Mouse (Mus musculus) frontal cortex, adult (tissue): ENCODE results near the gene Cck.

Experiments used
- ATAC-seq: cut with Nextera tagmentation; 2 replicates; pipeline ENCODE4 v1.9.2; 2017; ENCODE audit warnings: mild to moderate bottlenecking, moderate library complexity, mixed read lengths; ENCODE audit not compliant: low TSS enrichment

Cck gene

GRCm38 (mm10) chr9:121495529-121495928 lies at the start of gene Cck:
Gene Cck (minus strand): TSS chr9:121495694.
- ATAC-seq = peak; percentile 71

- ATAC-seq = no peak
These were observed 46.0 kb upstream of the Cck start for GRCm38 (mm10) chr9:121541530-121541929.

- ATAC-seq = no peak
These were observed 37.1 kb upstream of the Cck start for GRCm38 (mm10) chr9:121532626-121533025.

- ATAC-seq = no peak
These were observed 33.3 kb upstream of the Cck start for GRCm38 (mm10) chr9:121528605-121529357.

- ATAC-seq = no peak
These were observed 30.7 kb upstream of the Cck start for GRCm38 (mm10) chr9:121526171-121526570.

GRCm38 (mm10) chr9:121520047-121520446 lies 24.6 kb upstream of the Cck start:
- ATAC-seq = peak; percentile 57; the same call in 1 of the 2 replicates

- ATAC-seq = no peak
These were observed 19.0 kb upstream of the Cck start for GRCm38 (mm10) chr9:121514462-121514861.

GRCm38 (mm10) chr9:121511911-121512310 lies 16.4 kb upstream of the Cck start:
- no peak for ATAC-seq

GRCm38 (mm10) chr9:121506478-121507180 lies 11.1 kb upstream of the Cck start:
- peak; percentile 93 for ATAC-seq

GRCm38 (mm10) chr9:121505346-121505745 lies 9.9 kb upstream of the Cck start:
- ATAC-seq = peak; percentile 69

GRCm38 (mm10) chr9:121496102-121496501 lies 608 bp upstream of the Cck start:
- peak; percentile 73 for ATAC-seq

- no peak for ATAC-seq
These were observed 1.3 kb downstream of the Cck start for GRCm38 (mm10) chr9:121494006-121494767.

GRCm38 (mm10) chr9:121491592-121492240 lies 3.8 kb downstream of the Cck start:
- ATAC-seq = no peak

GRCm38 (mm10) chr9:121487216-121487615 lies 8.3 kb downstream of the Cck start:
- peak; percentile 71 for ATAC-seq

GRCm38 (mm10) chr9:121479453-121479852 lies 16.0 kb downstream of the Cck start:
- ATAC-seq = peak; percentile 48

GRCm38 (mm10) chr9:121477305-121477911 lies 18.1 kb downstream of the Cck start:
- ATAC-seq = peak; percentile 42

GRCm38 (mm10) chr9:121475488-121476452 lies 19.7 kb downstream of the Cck start:
- ATAC-seq = peak; percentile 25

- no peak for ATAC-seq
These were observed 20.7 kb downstream of the Cck start for GRCm38 (mm10) chr9:121474771-121475170.

GRCm38 (mm10) chr9:121469711-121470110 lies 25.8 kb downstream of the Cck start:
- no peak for ATAC-seq

GRCm38 (mm10) chr9:121467460-121467859 lies 28.0 kb downstream of the Cck start:
- ATAC-seq = no peak
